Mouse (Mus musculus): ENCODE measurements at regions not wholly inside any gene's neighbourhood (a gene's known extent, or its start where the extent isn't known, plus 50 kb on each side); places are given as distances from the start of the nearest gene placed in this dataset.
"Not testable (repeated sequence)": the region's sequence is repeated elsewhere in the genome, so short reads cannot be mapped to it uniquely, and the experiment has no call there.

GRCm38 (mm10) chr3:80181749-80182148 lies 297.4 kb downstream of the Fam198b start:
- WGBS, result 62% methylated on average over 2 of the region's 2 CpGs
- Histone ChIP-seq H3K27me3 (replicated peaks; ENCODE audit: control insufficient read depth, insufficient read depth, low read length) (no peaks in the 10 kb centered on the region), H3K36me3 (ENCODE audit: control insufficient read depth, insufficient read depth) (no peaks in the 10 kb centered on the region), H3K4me3 (ENCODE audit: low read depth, low read length) (no peak overlapping the region), H3K9me3 (ENCODE audit: control insufficient read depth) (no peaks in the 10 kb centered on the region), H3K4me1 (replicated peaks; ENCODE audit: control insufficient read depth, insufficient read depth, low read length) (no peaks in the 10 kb centered on the region), H3K27ac (ENCODE audit: low read depth, low read length) (no peak overlapping the region), H3K4me2 (replicated peaks; ENCODE audit: low read depth) (no peak overlapping the region), H3K9ac (ENCODE audit: low read depth, low read length) (no peak overlapping the region)
- ATAC-seq, result no peak
- no peak for TF ChIP-seq CTCF (IDR thresholded peaks at IDR 0.05; ENCODE audit: low read depth)

DNA sequence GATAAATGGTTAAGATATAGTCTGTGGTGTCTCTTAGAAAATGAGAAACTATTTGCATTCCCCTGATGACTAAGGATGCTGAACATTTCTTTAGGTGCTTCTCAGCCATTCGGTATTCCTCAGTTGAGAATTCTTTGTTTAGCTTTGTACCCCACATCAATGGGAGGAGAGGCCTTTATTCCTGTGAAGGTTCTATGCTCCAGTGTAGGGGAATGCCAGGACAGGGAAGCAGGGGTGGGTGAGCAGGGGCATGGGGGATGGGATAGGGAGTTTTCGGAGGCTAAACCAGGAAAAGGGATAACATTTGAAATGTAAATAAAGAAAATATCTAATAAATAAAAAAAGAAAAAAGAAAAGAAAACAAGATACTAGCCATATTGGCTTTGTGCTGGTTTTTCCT lies 297.8 kb downstream of the Fam198b start:
- WGBS, result 67% methylated on average over 2 of the region's 2 CpGs
- H3K4me2 ChIP-seq (replicated peaks; ENCODE audit: low read depth); H3K4me1 ChIP-seq (replicated peaks; ENCODE audit: control insufficient read depth, insufficient read depth, low read length); H3K27ac ChIP-seq (ENCODE audit: low read depth, low read length); H3K4me3 ChIP-seq (ENCODE audit: low read depth, low read length); H3K9ac ChIP-seq (ENCODE audit: low read depth, low read length); H3K36me3 ChIP-seq (ENCODE audit: control insufficient read depth, insufficient read depth); ATAC-seq; H3K27me3 ChIP-seq (replicated peaks; ENCODE audit: control insufficient read depth, insufficient read depth, low read length); H3K9me3 ChIP-seq (ENCODE audit: control insufficient read depth): not testable (repeated sequence)

DNA sequence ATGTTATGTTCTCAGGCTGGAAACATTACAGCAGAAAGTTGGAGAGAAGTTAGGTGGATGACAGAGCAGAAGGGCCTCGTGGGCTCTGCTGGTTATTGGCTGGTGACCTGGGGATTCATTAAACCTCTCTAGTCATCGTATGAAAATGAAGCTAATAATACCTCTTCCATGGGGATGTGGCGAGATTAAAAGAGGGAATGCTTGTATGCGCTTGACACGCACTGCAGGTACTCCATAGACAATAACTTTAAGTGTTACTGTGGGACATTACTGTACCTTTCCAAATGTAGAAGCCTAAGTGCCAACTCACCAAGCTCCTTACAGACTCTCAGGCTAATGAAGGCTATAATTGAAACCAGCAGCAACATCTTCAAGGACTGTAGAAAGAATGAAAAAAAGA lies 303.1 kb downstream of the Fam198b start:
- WGBS, result 85% methylated on average over 5 of the region's 5 CpGs

GRCm38 (mm10) chr3:80200904-80201303 lies 316.6 kb downstream of the Fam198b start:
- Histone ChIP-seq H3K9ac (ENCODE audit: low read depth, low read length) (no peak overlapping the region), H3K27me3 (replicated peaks; ENCODE audit: control insufficient read depth, insufficient read depth, low read length) (no peaks in the 10 kb centered on the region), H3K4me1 (replicated peaks; ENCODE audit: control insufficient read depth, insufficient read depth, low read length) (no peaks in the 10 kb centered on the region), H3K4me2 (replicated peaks; ENCODE audit: low read depth) (no peak overlapping the region), H3K9me3 (ENCODE audit: control insufficient read depth) (no peaks in the 10 kb centered on the region), H3K36me3 (ENCODE audit: control insufficient read depth, insufficient read depth) (no peaks in the 10 kb centered on the region), H3K4me3 (ENCODE audit: low read depth, low read length) (no peak overlapping the region), H3K27ac (ENCODE audit: low read depth, low read length) (no peak overlapping the region)
- WGBS, result 86% methylated on average over 2 of the region's 2 CpGs
- no peak for TF ChIP-seq CTCF (IDR thresholded peaks at IDR 0.05; ENCODE audit: low read depth)
- ATAC-seq, result no peak

More for the DNA sequence above, 303.1 kb downstream of the Fam198b start:
- no peaks in the 10 kb centered on the region for H3K4me1 ChIP-seq (replicated peaks; ENCODE audit: control insufficient read depth, insufficient read depth, low read length)
- no peak overlapping the region for H3K4me2 ChIP-seq (replicated peaks; ENCODE audit: low read depth)
- H3K4me3 ChIP-seq (ENCODE audit: low read depth, low read length), result no peak overlapping the region
- no peak overlapping the region for H3K27ac ChIP-seq (ENCODE audit: low read depth, low read length)
- no peaks in the 10 kb centered on the region for H3K9me3 ChIP-seq (ENCODE audit: control insufficient read depth)
- ATAC-seq, result no peak
- no peak for TF ChIP-seq CTCF (IDR thresholded peaks at IDR 0.05; ENCODE audit: low read depth)
- no peak overlapping the region for H3K9ac ChIP-seq (ENCODE audit: low read depth, low read length)
- H3K36me3 ChIP-seq (ENCODE audit: control insufficient read depth, insufficient read depth), result no peaks in the 10 kb centered on the region
- H3K27me3 ChIP-seq (replicated peaks; ENCODE audit: control insufficient read depth, insufficient read depth, low read length), result no peaks in the 10 kb centered on the region

DNA sequence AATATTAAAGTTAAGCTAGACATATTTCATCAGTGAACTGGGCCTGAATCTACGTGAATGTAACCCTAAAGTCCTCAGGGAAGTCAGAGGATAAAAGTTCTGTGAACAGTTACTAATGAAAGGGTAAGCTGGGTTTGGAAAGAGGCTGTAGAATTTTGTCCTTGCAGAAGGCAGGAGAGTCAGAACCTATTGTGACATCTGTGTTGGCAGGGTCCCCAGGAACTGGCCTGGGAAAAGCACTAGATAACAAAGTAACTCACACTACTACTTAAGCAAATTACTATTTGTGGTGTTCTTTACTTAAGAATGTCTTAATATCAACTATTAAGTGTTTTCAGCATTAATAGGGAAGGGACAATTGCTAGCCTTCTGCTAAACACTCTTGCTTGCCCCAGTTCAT lies 320.5 kb downstream of the Fam198b start:
- no peak for TF ChIP-seq CTCF (IDR thresholded peaks at IDR 0.05; ENCODE audit: low read depth)
- Histone ChIP-seq H3K4me2 (replicated peaks; ENCODE audit: low read depth) (no peak overlapping the region), H3K4me3 (ENCODE audit: low read depth, low read length) (no peak overlapping the region), H3K9ac (ENCODE audit: low read depth, low read length) (no peak overlapping the region), H3K27ac (ENCODE audit: low read depth, low read length) (no peak overlapping the region), H3K27me3 (replicated peaks; ENCODE audit: control insufficient read depth, insufficient read depth, low read length) (no peaks in the 10 kb centered on the region), H3K36me3 (ENCODE audit: control insufficient read depth, insufficient read depth) (no peaks in the 10 kb centered on the region), H3K9me3 (ENCODE audit: control insufficient read depth) (no peaks in the 10 kb centered on the region), H3K4me1 (replicated peaks; ENCODE audit: control insufficient read depth, insufficient read depth, low read length) (no peaks in the 10 kb centered on the region)
- WGBS, result 90% methylated on average over 1 of the region's 1 CpGs
- no peak for ATAC-seq

DNA sequence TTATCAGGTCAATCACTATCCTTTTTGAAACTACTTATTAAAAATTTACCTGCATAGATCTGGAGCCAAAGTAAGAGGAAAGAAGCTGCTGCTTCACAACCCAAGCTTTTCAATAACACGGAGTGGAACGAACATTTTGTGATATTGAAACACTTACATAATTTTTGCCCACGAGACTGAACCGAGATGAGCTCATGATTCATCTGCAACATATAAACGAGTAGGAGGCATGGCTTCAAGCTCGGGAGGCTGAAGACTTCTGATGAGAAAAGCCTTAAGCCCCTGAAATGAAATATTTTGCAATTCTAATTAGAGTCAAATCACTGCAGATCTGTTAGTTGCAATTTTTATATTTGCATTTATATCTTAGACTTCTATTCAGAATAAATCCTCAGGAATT lies 321.0 kb downstream of the Fam198b start:
- H3K4me1 ChIP-seq (replicated peaks; ENCODE audit: control insufficient read depth, insufficient read depth, low read length), result no peaks in the 10 kb centered on the region
- no peak for TF ChIP-seq CTCF (IDR thresholded peaks at IDR 0.05; ENCODE audit: low read depth)
- no peaks in the 10 kb centered on the region for H3K9me3 ChIP-seq (ENCODE audit: control insufficient read depth)
- H3K4me3 ChIP-seq (ENCODE audit: low read depth, low read length), result no peak overlapping the region
- no peaks in the 10 kb centered on the region for H3K27me3 ChIP-seq (replicated peaks; ENCODE audit: control insufficient read depth, insufficient read depth, low read length)
- no peaks in the 10 kb centered on the region for H3K36me3 ChIP-seq (ENCODE audit: control insufficient read depth, insufficient read depth)
- WGBS, result 71% methylated on average over 6 of the region's 6 CpGs
- H3K27ac ChIP-seq (ENCODE audit: low read depth, low read length), result no peak overlapping the region
- no peak overlapping the region for H3K9ac ChIP-seq (ENCODE audit: low read depth, low read length)
- ATAC-seq, result no peak
- no peak overlapping the region for H3K4me2 ChIP-seq (replicated peaks; ENCODE audit: low read depth)

DNA sequence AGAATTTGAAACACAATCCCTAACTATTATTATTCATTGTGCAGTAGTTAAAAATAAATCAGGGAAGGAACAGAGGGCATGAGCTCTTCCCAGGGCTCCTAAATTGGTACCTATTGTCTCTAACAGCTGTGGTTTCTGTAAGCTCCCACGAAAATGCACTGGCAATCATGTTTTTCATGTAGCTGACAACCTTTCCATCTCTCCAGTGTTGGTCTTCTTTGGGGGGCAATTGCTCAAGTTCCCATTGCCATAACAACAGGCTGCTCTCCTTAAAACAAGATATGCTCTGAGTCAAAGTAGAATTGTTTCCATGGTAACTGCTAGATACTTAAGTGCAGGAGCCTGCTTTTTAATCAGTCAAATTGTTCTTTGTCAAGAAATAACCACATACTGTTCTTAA lies 322.7 kb downstream of the Fam198b start:
- Histone ChIP-seq H3K4me2 (replicated peaks; ENCODE audit: low read depth) (no peak overlapping the region), H3K9ac (ENCODE audit: low read depth, low read length) (no peak overlapping the region), H3K4me3 (ENCODE audit: low read depth, low read length) (no peak overlapping the region), H3K36me3 (ENCODE audit: control insufficient read depth, insufficient read depth) (no peaks in the 10 kb centered on the region), H3K27me3 (replicated peaks; ENCODE audit: control insufficient read depth, insufficient read depth, low read length) (no peaks in the 10 kb centered on the region), H3K9me3 (ENCODE audit: control insufficient read depth) (no peaks in the 10 kb centered on the region), H3K4me1 (replicated peaks; ENCODE audit: control insufficient read depth, insufficient read depth, low read length) (no peaks in the 10 kb centered on the region), H3K27ac (ENCODE audit: low read depth, low read length) (no peak overlapping the region)
- ATAC-seq, result no peak
- TF ChIP-seq CTCF (IDR thresholded peaks at IDR 0.05; ENCODE audit: low read depth), result no peak
- 39% methylated on average over 1 of the region's 1 CpGs for WGBS
